Mouse (Mus musculus): ENCODE results near the gene Cacna2d3. TPM values are rescaled to one million over a fixed set of nuclear protein-coding genes. Genes with fewer than 3 reads are reported as not detected.

The Cacna2d3 gene
- polyA plus RNA-seq, 2 experiments: 0.03 TPM; not detected in 1

GRCm38 (mm10) chr14:28887373-28887772 lies 834.3 kb downstream of the Cacna2d3 start:
- no peak overlapping the region for H3K9ac ChIP-seq (replicated peaks)
- H3K4me2 ChIP-seq (ENCODE audit: low read depth): no peak overlapping the region
- H3K4me1 ChIP-seq (replicated peaks; ENCODE audit: control insufficient read depth in 2 of 2, insufficient read depth in 2 of 2, low read length in 1 of 2): no peaks in the 10 kb centered on the region
- H3K4me3 ChIP-seq (ENCODE audit: insufficient read depth in 1 of 2, low read depth in 2 of 2, low read length in 2 of 2): no peak overlapping the region
- 74% methylated on average over 1 of the region's 1 CpGs for WGBS (ENCODE audit: insufficient replicate concordance)
- ATAC-seq (ENCODE audit: insufficient read depth) (no peak), DNase-seq (ENCODE audit: low read depth in 3 of 3, low spot score in 3 of 3) (no peak)
- no peaks in the 10 kb centered on the region for H3K27me3 ChIP-seq (ENCODE audit: control insufficient read depth, insufficient read depth, low read length)
- TF ChIP-seq CTCF (IDR thresholded peaks at IDR 0.05; ENCODE audit: low read depth) (no peak), EP300 (IDR thresholded peaks at IDR 0.05; ENCODE audit: low read depth) (no peak)
- no peaks in the 10 kb centered on the region for H3K9me3 ChIP-seq (ENCODE audit: control insufficient read depth, low read length)
- H3K36me3 ChIP-seq (replicated peaks; ENCODE audit: control insufficient read depth, insufficient read depth, low read depth): no peaks in the 10 kb centered on the region
- no peak overlapping the region for H3K27ac ChIP-seq

- 63% methylated on average over 4 of the region's 4 CpGs for whole genome bisulfite sequencing (ENCODE audit: insufficient replicate concordance)
- no peak overlapping the region for H3K4me2 ChIP-seq (ENCODE audit: low read depth)
These were observed 835.0 kb downstream of the Cacna2d3 start for GRCm38 (mm10) chr14:28886661-28887060.

GRCm38 (mm10) chr14:28870983-28871382 lies 850.7 kb downstream of the Cacna2d3 start:
- 72% methylated on average over 6 of the region's 6 CpGs for WGBS (ENCODE audit: insufficient replicate concordance)
- no peak for ATAC-seq (ENCODE audit: insufficient read depth)

More at GRCm38 (mm10) chr14:28886661-28887060, 835.0 kb downstream of the Cacna2d3 start:
- DNase-seq (ENCODE audit: low read depth in 3 of 3, low spot score in 3 of 3) (no peak), ATAC-seq (ENCODE audit: insufficient read depth) (no peak)
- Histone ChIP-seq H3K9me3 (ENCODE audit: control insufficient read depth, low read length) (no peaks in the 10 kb centered on the region), H3K4me1 (replicated peaks; ENCODE audit: control insufficient read depth in 2 of 2, insufficient read depth in 2 of 2, low read length in 1 of 2) (no peaks in the 10 kb centered on the region), H3K36me3 (replicated peaks; ENCODE audit: control insufficient read depth, insufficient read depth, low read depth) (no peaks in the 10 kb centered on the region), H3K27ac (no peak overlapping the region), H3K9ac (replicated peaks) (no peak overlapping the region), H3K4me3 (ENCODE audit: insufficient read depth in 1 of 2, low read depth in 2 of 2, low read length in 2 of 2) (no peak overlapping the region), H3K27me3 (ENCODE audit: control insufficient read depth, insufficient read depth, low read length) (no peaks in the 10 kb centered on the region)
- TF ChIP-seq CTCF (IDR thresholded peaks at IDR 0.05; ENCODE audit: low read depth) (no peak), EP300 (IDR thresholded peaks at IDR 0.05; ENCODE audit: low read depth) (no peak)

GRCm38 (mm10) chr14:28870382-28870781 lies 851.3 kb downstream of the Cacna2d3 start:
- Histone ChIP-seq H3K36me3 (replicated peaks; ENCODE audit: control insufficient read depth, insufficient read depth, low read depth) (no peaks in the 10 kb centered on the region), H3K4me1 (replicated peaks; ENCODE audit: control insufficient read depth in 2 of 2, insufficient read depth in 2 of 2, low read length in 1 of 2) (no peaks in the 10 kb centered on the region), H3K4me3 (ENCODE audit: insufficient read depth in 1 of 2, low read depth in 2 of 2, low read length in 2 of 2) (no peak overlapping the region), H3K4me2 (ENCODE audit: low read depth) (no peak overlapping the region), H3K9me3 (ENCODE audit: control insufficient read depth, low read length) (no peaks in the 10 kb centered on the region), H3K9ac (replicated peaks) (no peak overlapping the region), H3K27ac (no peak overlapping the region), H3K27me3 (ENCODE audit: control insufficient read depth, insufficient read depth, low read length) (no peaks in the 10 kb centered on the region)
- no peak for DNase-seq (ENCODE audit: low read depth in 3 of 3, low spot score in 3 of 3)
- WGBS (ENCODE audit: insufficient replicate concordance): 50% methylated on average over 5 of the region's 5 CpGs
- TF ChIP-seq CTCF (IDR thresholded peaks at IDR 0.05; ENCODE audit: low read depth): no peak
- TF ChIP-seq EP300 (IDR thresholded peaks at IDR 0.05; ENCODE audit: low read depth): no peak
- ATAC-seq (ENCODE audit: insufficient read depth): no peak

More at GRCm38 (mm10) chr14:28870983-28871382, 850.7 kb downstream of the Cacna2d3 start:
- Histone ChIP-seq H3K4me3 (ENCODE audit: insufficient read depth in 1 of 2, low read depth in 2 of 2, low read length in 2 of 2) (no peak overlapping the region), H3K27me3 (ENCODE audit: control insufficient read depth, insufficient read depth, low read length) (no peaks in the 10 kb centered on the region), H3K9ac (replicated peaks) (no peak overlapping the region), H3K27ac (no peak overlapping the region), H3K4me2 (ENCODE audit: low read depth) (no peak overlapping the region), H3K4me1 (replicated peaks; ENCODE audit: control insufficient read depth in 2 of 2, insufficient read depth in 2 of 2, low read length in 1 of 2) (no peaks in the 10 kb centered on the region), H3K36me3 (replicated peaks; ENCODE audit: control insufficient read depth, insufficient read depth, low read depth) (no peaks in the 10 kb centered on the region), H3K9me3 (ENCODE audit: control insufficient read depth, low read length) (no peaks in the 10 kb centered on the region)
- no peak for TF ChIP-seq EP300 (IDR thresholded peaks at IDR 0.05; ENCODE audit: low read depth)
- no peak for TF ChIP-seq CTCF (IDR thresholded peaks at IDR 0.05; ENCODE audit: low read depth)
- DNase-seq (ENCODE audit: low read depth in 3 of 3, low spot score in 3 of 3): no peak

- no peak overlapping the region for H3K4me2 ChIP-seq (ENCODE audit: low read depth)
- H3K9me3 ChIP-seq (ENCODE audit: control insufficient read depth, low read length): no peaks in the 10 kb centered on the region
- H3K9ac ChIP-seq (replicated peaks): no peak overlapping the region
- H3K36me3 ChIP-seq (replicated peaks; ENCODE audit: control insufficient read depth, insufficient read depth, low read depth): no peaks in the 10 kb centered on the region
- no peaks in the 10 kb centered on the region for H3K27me3 ChIP-seq (ENCODE audit: control insufficient read depth, insufficient read depth, low read length)
- H3K4me3 ChIP-seq (ENCODE audit: insufficient read depth in 1 of 2, low read depth in 2 of 2, low read length in 2 of 2): no peak overlapping the region
- no peak overlapping the region for H3K27ac ChIP-seq
- DNase-seq (ENCODE audit: low read depth in 3 of 3, low spot score in 3 of 3) (no peak), ATAC-seq (ENCODE audit: insufficient read depth) (no peak)
- no peaks in the 10 kb centered on the region for H3K4me1 ChIP-seq (replicated peaks; ENCODE audit: control insufficient read depth in 2 of 2, insufficient read depth in 2 of 2, low read length in 1 of 2)
- TF ChIP-seq CTCF (IDR thresholded peaks at IDR 0.05; ENCODE audit: low read depth) (no peak), EP300 (IDR thresholded peaks at IDR 0.05; ENCODE audit: low read depth) (no peak)
- 63% methylated on average over 4 of the region's 4 CpGs for WGBS (ENCODE audit: insufficient replicate concordance)
These were observed 856.7 kb downstream of the Cacna2d3 start for GRCm38 (mm10) chr14:28864925-28865324.

Measured in liver, embryonic 14.5 days (tissue).